Mouse (Mus musculus) erythroid progenitor cell, adult 5-6 weeks (primary cell): ENCODE results near the gene Dazl. TPM values are rescaled to one million over a fixed set of nuclear protein-coding genes. Genes with fewer than 3 reads are reported as not detected.

Source experiments
- total RNA-seq, 2 experiments: library from RNA; stranded (forward) in 1 of 2; stranded (reverse) in 1 of 2; fragments of 150-400 nt in 1 of 2; fragments of 186-747, 209-891 nt in 1 of 2; gene quantifications; 2 replicates each; pipeline versions ENCODE4 v1.2.3 to v1.2.4; 2015 to 2017; ENCODE audit warnings: low replicate concordance in 2 of 2

Dazl gene
- total RNA-seq, 2 experiments from 2014 or later: not detected

Other genes with a start within 250 kb of the Dazl start
- 2.9 and 4.6 TPM in 2 replicates for gene Rftn1, start 103.0 kb downstream of the Dazl start, total RNA-seq (2015; ENCODE audit: low replicate concordance)
- 3.6 and 5.4 TPM in 2 replicates for gene Rftn1, start 103.0 kb downstream of the Dazl start, total RNA-seq (2017; ENCODE audit: low replicate concordance)
- 145 and 168 TPM in 2 replicates for gene Plcl2, start 215.8 kb upstream of the Dazl start, total RNA-seq (2015; ENCODE audit: low replicate concordance)
- 165 and 173 TPM in 2 replicates for gene Plcl2, start 215.8 kb upstream of the Dazl start, total RNA-seq (2017; ENCODE audit: low replicate concordance)